Mouse (Mus musculus) heart, adult 2 months (tissue): ENCODE results near the gene Foxe3. TPM values are rescaled to one million over a fixed set of nuclear protein-coding genes. Genes with fewer than 3 reads are reported as not detected.

Source experiments
- DNase-seq, 2 experiments: peaks; one replicate each; pipeline ENCODE4 v3.0.0; 2021
- H3K27ac ChIP-seq: fragments of 200-600 bp; 2 replicates; pipeline ENCODE4 v1.8.1; 2022
- H3K27me3 ChIP-seq: fragments of 200-500 bp; 2 replicates; pipeline ENCODE4 v1.6.1; 2012; ENCODE audit warnings: mild to moderate bottlenecking, low read length, inconsistent platforms, mixed read lengths; ENCODE audit not compliant: control insufficient read depth, insufficient read depth
- H3K36me3 ChIP-seq: fragments of 200-500 bp; 2 replicates; pipeline ENCODE4 v1.6.1; 2012; ENCODE audit warnings: low read length, inconsistent platforms; ENCODE audit not compliant: control insufficient read depth, insufficient read depth
- H3K4me1 ChIP-seq: fragments of 200-500 bp; 2 replicates; pipeline ENCODE4 v1.6.1; 2011; ENCODE audit warnings: low read length; ENCODE audit not compliant: control insufficient read depth, insufficient read depth
- H3K4me3 ChIP-seq: fragments of 200-600 bp; 2 replicates; pipeline ENCODE4 v1.8.1; 2022
- H3K79me2 ChIP-seq: fragments of 200-500 bp; replicated peaks from 2 replicates; pipeline ENCODE4 v1.6.1; 2012; ENCODE audit warnings: mild to moderate bottlenecking, inconsistent platforms, low read length, moderate library complexity, mixed read lengths; ENCODE audit not compliant: control insufficient read depth, insufficient read depth
- H3K9ac ChIP-seq: fragments of 200-500 bp; 2 replicates; pipeline ENCODE4 v1.6.1; 2012; ENCODE audit warnings: low read depth, mild to moderate bottlenecking, control low read depth, inconsistent platforms, low read length, mixed read lengths
- CTCF ChIP-seq: fragments of 200-600 bp; IDR thresholded peaks from 2 replicates; pipeline ENCODE4 v1.8.1; 2022; ENCODE audit warnings: antibody characterized with exemption, mild to moderate bottlenecking, moderate library complexity
- EP300 ChIP-seq: fragments of 200-500 bp; IDR thresholded peaks from 2 replicates; pipeline ENCODE4 v1.6.1; 2011; ENCODE audit warnings: low read depth, low read length, control low read depth; ENCODE audit not compliant: insufficient read depth
- POLR2A ChIP-seq: fragments of 200-500 bp; IDR thresholded peaks from 2 replicates; pipeline ENCODE4 v1.6.1; 2011; ENCODE audit warnings: mild to moderate bottlenecking, low read depth, low read length, control low read depth; ENCODE audit not compliant: insufficient read depth
- WGBS: fragments of 180-500 bp; shearing (Covaris S2); methylation state at CpG from one replicate; pipeline ENCODE4 v1.1.7; 2018; 5-methylcytosine and 5-hydroxymethylcytosine counted together
- intact Hi-C: fragments of 180-260 bp; cut with DNase I; formaldehyde crosslinking; loops from one replicate; pipeline ENCODE4 v1.15.1; 2025
- polyA plus RNA-seq: library from polyadenylated mRNA; depleted of rRNA; stranded (reverse); fragments of >200 nt; gene quantifications from 2 replicates; pipeline ENCODE4 v1.2.3, GENCODE M21; 2012
- total RNA-seq, 2 experiments: library from RNA; stranded (reverse); gene quantifications; 2 replicates each; pipeline ENCODE4 v1.2.3; 2021

Foxe3 gene
- total and polyA plus RNA-seq, 3 experiments = not detected

GRCm38 (mm10) chr4:114945021-114945420 is 19.2 kb upstream of the Foxe3 start:
- no peak overlapping the region for H3K9ac ChIP-seq
- H3K36me3 ChIP-seq = no peaks in the 10 kb centered on the region
- no peaks in the 10 kb centered on the region for H3K27me3 ChIP-seq
- H3K79me2 ChIP-seq = no peaks in the 10 kb centered on the region
- H3K4me1 ChIP-seq = no peaks in the 10 kb centered on the region
- no peak for TF ChIP-seq CTCF
- intact Hi-C loops = no loop called here
- no peak overlapping the region for H3K27ac ChIP-seq
- 46% methylated on average over 5 of the region's 5 CpGs for WGBS
- no peak overlapping the region for H3K4me3 ChIP-seq
- no peak for DNase-seq

- Histone ChIP-seq H3K27ac (no peak overlapping the region), H3K9ac (no peak overlapping the region), H3K36me3 (no peaks in the 10 kb centered on the region), H3K79me2 (no peaks in the 10 kb centered on the region), H3K4me1 (no peaks in the 10 kb centered on the region), H3K4me3 (no peak overlapping the region), H3K27me3 (no peaks in the 10 kb centered on the region)
- WGBS = 78% methylated on average over 8 of the region's 8 CpGs
- TF ChIP-seq EP300 (no peak), CTCF (no peak), POLR2A (no peak)
- no peak for DNase-seq
- intact Hi-C loops = no loop called here
Observed at GRCm38 (mm10) chr4:114942583-114942982, 16.8 kb upstream of the Foxe3 start.

- Histone ChIP-seq H3K27ac (no peak overlapping the region), H3K9ac (no peak overlapping the region), H3K4me1 (no peaks in the 10 kb centered on the region), H3K27me3 (no peaks in the 10 kb centered on the region), H3K4me3 (no peak overlapping the region), H3K79me2 (no peaks in the 10 kb centered on the region), H3K36me3 (no peaks in the 10 kb centered on the region)
- TF ChIP-seq CTCF (no peak), EP300 (no peak)
- WGBS = 73% methylated on average over 4 of the region's 4 CpGs
- DNase-seq = no peak
- intact Hi-C loops = no loop called here
Observed at GRCm38 (mm10) chr4:114942112-114942511, 16.3 kb upstream of the Foxe3 start.

- TF ChIP-seq EP300 = no peak
- no peak for TF ChIP-seq POLR2A
- TF ChIP-seq CTCF = no peak
- no peaks in the 10 kb centered on the region for H3K4me1 ChIP-seq
- 87% methylated on average over 4 of the region's 4 CpGs for WGBS
- no peaks in the 10 kb centered on the region for H3K27me3 ChIP-seq
- H3K27ac ChIP-seq = no peak overlapping the region
- no peak overlapping the region for H3K9ac ChIP-seq
- no peak overlapping the region for H3K4me3 ChIP-seq
- intact Hi-C loops = no loop called here
- no peaks in the 10 kb centered on the region for H3K79me2 ChIP-seq
- DNase-seq = no peak
- H3K36me3 ChIP-seq = no peaks in the 10 kb centered on the region
Observed at GRCm38 (mm10) chr4:114941311-114941710, 15.5 kb upstream of the Foxe3 start.

- WGBS = 45% methylated on average over 3 of the region's 3 CpGs
- Histone ChIP-seq H3K36me3 (no peaks in the 10 kb centered on the region), H3K27me3 (no peaks in the 10 kb centered on the region), H3K4me1 (peaks cover 4% of the 10 kb centered on the region; the same call in 1 of the 2 replicates), H3K79me2 (no peaks in the 10 kb centered on the region), H3K9ac (no peak overlapping the region), H3K4me3 (no peak overlapping the region), H3K27ac (no peak overlapping the region)
- TF ChIP-seq EP300 (no peak), POLR2A (no peak), CTCF (no peak)
- intact Hi-C loops = no loop called here
- DNase-seq = no peak
Observed at GRCm38 (mm10) chr4:114938248-114938647, 12.4 kb upstream of the Foxe3 start.

GRCm38 (mm10) chr4:114937459-114938047 is 11.7 kb upstream of the Foxe3 start:
- peak; percentile 33 to 46 for DNase-seq
- WGBS = 50% methylated on average over 4 of the region's 4 CpGs
- TF ChIP-seq EP300 (no peak), POLR2A (peak; percentile 42; the same call in 1 of the 2 replicates)
- peaks cover 4% of the 10 kb centered on the region; the same call in 1 of the 2 replicates for H3K4me1 ChIP-seq
- H3K27ac ChIP-seq = peak overlapping the region; percentile 24; the same call in 1 of the 2 replicates
- H3K27me3 ChIP-seq = no peaks in the 10 kb centered on the region
- H3K9ac ChIP-seq = peak overlapping the region; percentile 16; the same call in 1 of the 2 replicates
- H3K4me3 ChIP-seq = no peak overlapping the region
- intact Hi-C loops = no loop called here
- H3K79me2 ChIP-seq = no peaks in the 10 kb centered on the region
- H3K36me3 ChIP-seq = no peaks in the 10 kb centered on the region

GRCm38 (mm10) chr4:114934188-114934587 is 8.4 kb upstream of the Foxe3 start:
- Histone ChIP-seq H3K79me2 (no peaks in the 10 kb centered on the region), H3K27me3 (no peaks in the 10 kb centered on the region), H3K36me3 (no peaks in the 10 kb centered on the region), H3K9ac (no peak overlapping the region), H3K4me3 (no peak overlapping the region), H3K27ac (no peak overlapping the region), H3K4me1 (peaks cover 4% of the 10 kb centered on the region; the same call in 1 of the 2 replicates)
- 50% methylated on average over 6 of the region's 6 CpGs for WGBS
- intact Hi-C loops = no loop called here
- DNase-seq = peak in 1 of 2 experiments; percentile 40
- TF ChIP-seq EP300 (no peak), POLR2A (no peak), CTCF (no peak)
